Comparison of ENCODE assay signal across 8 mouse cellular contexts in genomic region chr4:40702797-40703709, GRCm38 (mm10). TPM values are rescaled to one million over a fixed set of nuclear protein-coding genes. Genes with fewer than 3 reads are reported as not detected.
DNase-seq lines count a peak whose midpoint lies in the region; ATAC-seq and TF ChIP-seq lines count a peak whose summit lies in the region.

TSS of gene Aptx (minus strand) at chr4:40703194.

- no peaks in the 10 kb centered on the region for H3K9me3 ChIP-seq in MEL (replicated peaks; ENCODE audit: insufficient read depth, low read length)
- H3K9me3 ChIP-seq in lung, embryonic 16.5 days (ENCODE audit: control insufficient read depth, low read length) = no peaks in the 10 kb centered on the region

- peak; percentile 97 for DNase-seq in MEL (ENCODE audit: low read depth, low spot score)
- peak; percentile 96 to 98 for DNase-seq in cerebellum, adult 2 months
- DNase-seq in forelimb bud, embryonic 11.5 days (ENCODE audit: low read depth, low spot score) = peak; percentile 97
- peak; percentile 97 for DNase-seq in layer of hippocampus, adult 9-10 months (ENCODE audit: low spot score)
- DNase-seq in ovary, postnatal 10 days (ENCODE audit: low spot score) = peak; percentile 95
- peak; percentile 94 to 95 for DNase-seq in thymus, postnatal 10 days (ENCODE audit: low spot score in 2 of 2)

- no peak for TF ChIP-seq RAD21 in MEL (IDR thresholded peaks at IDR 0.05; ENCODE audit: low read depth, low read length)

- peaks cover 0 to 15% of the 10 kb centered on the region in 2 experiments; a peak in 2 of 4 replicates for H3K4me1 ChIP-seq in MEL (ENCODE audit: control insufficient read depth in 1 of 2, insufficient read depth in 2 of 2, low read length in 2 of 2)
- peaks cover 8% of the 10 kb centered on the region for H3K4me1 ChIP-seq in cerebellum, adult 2 months (ENCODE audit: control insufficient read depth, insufficient read depth, low read length)
- H3K4me1 ChIP-seq in lung, embryonic 16.5 days (replicated peaks; ENCODE audit: control insufficient read depth, insufficient read depth, low read length) = peaks cover 12% of the 10 kb centered on the region

- H3K4me2 ChIP-seq in lung, embryonic 16.5 days (ENCODE audit: low read depth, low read length) = peak within 1 kb of the TSS; percentile 87

- H3K79me2 ChIP-seq in MEL (ENCODE audit: control insufficient read depth, insufficient read depth, low read length, poor library complexity) = peaks cover 5% of the 10 kb centered on the region; the same call in 1 of the 2 replicates

- no peak for TF ChIP-seq EP300 in MEL (IDR thresholded peaks at IDR 0.05; ENCODE audit: low read depth in 1 of 2, low read length in 2 of 2)

- under 1% methylated on average over 42 of the region's 42 CpGs for WGBS in cerebellum, adult 2 months
- WGBS in lung, embryonic 16.5 days = under 1% methylated on average over 42 of the region's 42 CpGs

- H3K27me3 ChIP-seq in MEL (ENCODE audit: control insufficient read depth in 1 of 2, insufficient read depth in 2 of 2, low read length in 2 of 2) = no peaks in the 10 kb centered on the region
- no peaks in the 10 kb centered on the region for H3K27me3 ChIP-seq in cerebellum, adult 2 months (ENCODE audit: control insufficient read depth, insufficient read depth, low read length)
- H3K27me3 ChIP-seq in lung, embryonic 16.5 days (ENCODE audit: control insufficient read depth, insufficient read depth, low read depth, low read length) = no peaks in the 10 kb centered on the region

- peak within 1 kb of the TSS; percentile 88 to 96 for H3K4me3 ChIP-seq in MEL (ENCODE audit: control insufficient read depth in 1 of 2, insufficient read depth in 1 of 2, low read depth in 2 of 2, low read length in 2 of 2)
- peak within 1 kb of the TSS; percentile 91 for H3K4me3 ChIP-seq in cerebellum, adult 2 months (replicated peaks; ENCODE audit: insufficient read depth, low read depth, low read length)
- peak within 1 kb of the TSS; percentile 75 for H3K4me3 ChIP-seq in lung, embryonic 16.5 days (ENCODE audit: low read length)

- peak within 1 kb of the TSS; percentile 98 for H3K27ac ChIP-seq in MEL (ENCODE audit: control insufficient read depth, low read depth, low read length)
- H3K27ac ChIP-seq in cerebellum, adult 2 months (ENCODE audit: insufficient read depth, low read length) = peak within 1 kb of the TSS; percentile 81
- peak within 1 kb of the TSS; percentile 98 for H3K27ac ChIP-seq in lung, embryonic 16.5 days (ENCODE audit: low read length)

- peak; percentile 93 to 94 for ATAC-seq in hematopoietic stem cell, adult 5-6 weeks (replicated peaks in 1 of 2; ENCODE audit: insufficient read depth in 1 of 2, low FRiP score in 2 of 2, low TSS enrichment in 1 of 2, low read depth in 1 of 2, poor library complexity in 2 of 2, severe bottlenecking in 2 of 2)
- peak; percentile 93 for ATAC-seq in lung, embryonic 16.5 days (ENCODE audit: low read depth)

- peak; percentile 64 to 89; a peak in 3 of 4 replicates for TF ChIP-seq POLR2A in MEL (IDR thresholded peaks at IDR 0.05; ENCODE audit: control insufficient read depth in 1 of 2, insufficient read depth in 1 of 2, low read depth in 1 of 2, low read length in 2 of 2, poor library complexity in 1 of 2)
- TF ChIP-seq POLR2A in cerebellum, adult 2 months (IDR thresholded peaks at IDR 0.05; ENCODE audit: borderline replicate concordance, insufficient read depth, low read length) = peak; percentile 92; the same call in 1 of the 2 replicates

- peaks cover 0 to 11% of the 10 kb centered on the region in 2 experiments; a peak in 2 of 4 replicates for H3K36me3 ChIP-seq in MEL (ENCODE audit: control insufficient read depth in 1 of 2, insufficient read depth in 2 of 2, low read length in 2 of 2)
- H3K36me3 ChIP-seq in lung, embryonic 16.5 days (ENCODE audit: control insufficient read depth, insufficient read depth, low read length) = no peaks in the 10 kb centered on the region

- peak within 1 kb of the TSS; percentile 95 for H3K9ac ChIP-seq in MEL (ENCODE audit: control insufficient read depth, low read depth, low read length, poor library complexity, severe bottlenecking)
- peak within 1 kb of the TSS; percentile 77 for H3K9ac ChIP-seq in lung, embryonic 16.5 days (ENCODE audit: low read length)

- TF ChIP-seq CTCF in MEL (IDR thresholded peaks at IDR 0.05 in 2 of 3, conservative IDR thresholded peaks at IDR 0.05 in 1 of 3; ENCODE audit: control insufficient read depth in 1 of 3, insufficient read depth in 1 of 3, low read depth in 2 of 3, low read length in 3 of 3, poor library complexity in 1 of 3, severe bottlenecking in 1 of 3) = no peak
- no peak for TF ChIP-seq CTCF in cerebellum, adult 2 months (IDR thresholded peaks at IDR 0.05; ENCODE audit: borderline replicate concordance, insufficient read depth, low read depth, low read length)

TF ChIP-seq in MEL, 35 proteins besides CTCF, POLR2A, EP300 and RAD21:
- TF ChIP-seq UBTF (IDR thresholded peaks at IDR 0.05; ENCODE audit: borderline replicate concordance, insufficient read depth, low read depth, low read length) (no peak), USF2 (IDR thresholded peaks at IDR 0.05; ENCODE audit: borderline replicate concordance in 1 of 2, insufficient read depth in 1 of 2, low read depth in 1 of 2, low read length in 2 of 2) (no peak), MYB (IDR thresholded peaks at IDR 0.05; ENCODE audit: low read depth, low read length) (no peak), RCOR1 (IDR thresholded peaks at IDR 0.05; ENCODE audit: low read depth, low read length) (no peak; the same call in 1 of the 2 replicates), NELFE (IDR thresholded peaks at IDR 0.05; ENCODE audit: low read depth, low read length) (peak; percentile 58), TBP (IDR thresholded peaks at IDR 0.05; ENCODE audit: low read depth, low read length) (peak; percentile 85), POLR2AphosphoS5 (IDR thresholded peaks at IDR 0.05; ENCODE audit: borderline replicate concordance, low read depth, low read length) (no peak), SMC3 (IDR thresholded peaks at IDR 0.05; ENCODE audit: low read depth, low read length) (0 out of 2 replicates have a peak, but pooled peaks have one; percentile 5), ZC3H11A (IDR thresholded peaks at IDR 0.05; ENCODE audit: low read depth, low read length) (0 out of 2 replicates have a peak, but pooled peaks have one; percentile 1), POLR2AphosphoS2 (IDR thresholded peaks at IDR 0.05; ENCODE audit: low read length) (no peak; the same call in 1 of the 2 replicates), KAT2A (conservative IDR thresholded peaks at IDR 0.05; ENCODE audit: low read depth, low read length) (no peak; the same call in 1 of the 2 replicates), GABPA (IDR thresholded peaks at IDR 0.05; ENCODE audit: low read depth, low read length) (no peak), E2F4 (IDR thresholded peaks at IDR 0.05; ENCODE audit: borderline replicate concordance, low read depth, low read length) (no peak), MEF2A (IDR thresholded peaks at IDR 0.05; ENCODE audit: extremely low read depth, insufficient replicate concordance, low read depth, low read length, poor library complexity, severe bottlenecking) (no peak), MXI1 (IDR thresholded peaks at IDR 0.05; ENCODE audit: low read depth, low read length) (0 out of 2 replicates have a peak, but pooled peaks have one; percentile 29), MAX (IDR thresholded peaks at IDR 0.05; ENCODE audit: low read length) (peak; percentile 15; the same call in 1 of the 2 replicates), NRF1 (IDR thresholded peaks at IDR 0.05; ENCODE audit: insufficient read depth, low read depth, low read length, poor library complexity, severe bottlenecking) (no peak), BHLHE40 (IDR thresholded peaks at IDR 0.05; ENCODE audit: borderline replicate concordance, low read depth, low read length) (no peak), ELF1 (IDR thresholded peaks at IDR 0.05; ENCODE audit: low read depth, low read length) (peak; percentile 93), SIN3A (IDR thresholded peaks at IDR 0.05; ENCODE audit: low read length) (peak; percentile 90), HCFC1 (IDR thresholded peaks at IDR 0.05; ENCODE audit: low read depth, low read length) (peak; percentile 91), MYC (IDR thresholded peaks at IDR 0.05; ENCODE audit: low read depth, low read length) (0 out of 2 replicates have a peak, but pooled peaks have one; percentile 38), ZNF384 (IDR thresholded peaks at IDR 0.05; ENCODE audit: low read depth, low read length) (0 out of 2 replicates have a peak, but pooled peaks have one; percentile 0), USF1 (IDR thresholded peaks at IDR 0.05; ENCODE audit: low read depth, low read length) (no peak), GATA1 (IDR thresholded peaks at IDR 0.05; ENCODE audit: low read depth, low read length) (no peak), ETS1 (IDR thresholded peaks at IDR 0.05; ENCODE audit: low read depth, low read length) (peak; percentile 56; the same call in 1 of the 2 replicates), CHD2 (IDR thresholded peaks at IDR 0.05; ENCODE audit: low read length) (peak; percentile 91), MAFK (IDR thresholded peaks at IDR 0.05; ENCODE audit: borderline replicate concordance, low read depth, low read length) (no peak), ZMIZ1 (IDR thresholded peaks at IDR 0.05; ENCODE audit: low read depth, low read length) (no peak), ZKSCAN1 (IDR thresholded peaks at IDR 0.05; ENCODE audit: low read depth, low read length) (no peak), TAL1 (IDR thresholded peaks at IDR 0.05; ENCODE audit: low read length) (no peak), MAZ (IDR thresholded peaks at IDR 0.05; ENCODE audit: low read depth, low read length) (0 out of 2 replicates have a peak, but pooled peaks have one; percentile 42), TCF12 (IDR thresholded peaks at IDR 0.05; ENCODE audit: low read depth, low read length) (0 out of 2 replicates have a peak, but pooled peaks have one; percentile 44), JUND (IDR thresholded peaks at IDR 0.05; ENCODE audit: low read depth, low read length) (no peak), CHD1 (IDR thresholded peaks at IDR 0.05; ENCODE audit: low read depth, low read length) (no peak)

RNA-seq across cellular contexts. Expression of gene Aptx, which starts in this region (rescaled TPM):
- 15.6 and 19.8 TPM in 2 replicates for total RNA-seq in MEL (2012; rRNA removed)
- 10 to 100 TPM in 1 of 2 experiments, not detected in 1; 18.8 TPM for polyA plus RNA-seq in MEL (2012; ENCODE audit: insufficient read depth in 1 of 2, insufficient read length in 2 of 2, low read depth in 1 of 2, low replicate concordance in 2 of 2, missing spikeins in 1 of 2)
- 20.8 and 24.1 TPM in 2 replicates for polyA plus RNA-seq in cerebellum, adult 2 months (2012; rRNA removed)
- total RNA-seq in hematopoietic stem cell, adult 5-6 weeks (2017) = 11.6 and 12.6 TPM in 2 replicates
- polyA plus RNA-seq in lung, embryonic 16.5 days (2015; fragmentation: Nextera tagmentation; extraction: Ambion mirVana) = 27.8 and 27.9 TPM in 2 replicates

Comparison
In these comparisons a context has a peak if more than half of its experiments do, and no peak if none do; other contexts are left out.
1. Peak in every context shown above with its lines: DNase-seq, ATAC-seq, H3K4me3 ChIP-seq and H3K27ac ChIP-seq.